Mouse (Mus musculus) yolk sac, embryonic 10.5 days (tissue): ENCODE results near the gene Olfr292.

Source experiments
- DNase-seq: peaks from one replicate; pipeline ENCODE4 v3.0.0-alpha.2; 2017; ENCODE audit warnings: low spot score

Olfr292 gene

GRCm38 (mm10) chr7:86688030-86688429 lies at the start of gene Olfr292:
TSS of gene Olfr292 (plus strand) at chr7:86688330.
- DNase-seq = no peak

DNA sequence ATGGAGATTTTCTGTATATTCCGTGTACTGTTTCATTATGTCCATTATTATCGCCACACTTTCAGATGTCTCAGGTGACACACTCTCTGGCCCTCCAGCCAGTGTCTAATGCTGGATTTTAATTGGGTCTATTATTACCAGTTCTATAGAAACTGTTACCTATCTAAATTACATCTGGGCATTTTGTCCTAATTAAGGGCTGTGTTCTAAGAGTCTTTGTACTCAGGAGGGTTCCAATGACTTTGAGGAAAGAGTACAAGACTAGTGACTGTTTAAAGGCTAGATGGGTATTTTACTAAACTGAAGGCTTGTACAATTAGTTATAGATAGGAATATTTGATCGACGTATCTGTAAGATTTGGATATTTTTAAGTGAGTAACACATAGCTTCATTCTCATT lies 39.4 kb upstream of the Olfr292 start, which contains the start of gene Olfr293:
Olfr293 (plus strand) TSS at position 301 of the 400 bp plus-strand sequence.
- DNase-seq = no peak

GRCm38 (mm10) chr7:86725013-86725412 lies 36.9 kb downstream of the Olfr292 start:
- no peak for DNase-seq
